Mouse (Mus musculus) induced T-regulatory cell, adult 2 months (primary cell): Measurements from ENCODE around the gene Il1r1.
A peak's percentile ranks its signal among the peaks of the same experiment; 100 is the strongest.

Experiments used
- DNase-seq: peaks from one replicate; pipeline ENCODE4 v3.0.0-alpha.2; 2012; ENCODE audit warnings: low read depth

The Il1r1 gene

DNA sequence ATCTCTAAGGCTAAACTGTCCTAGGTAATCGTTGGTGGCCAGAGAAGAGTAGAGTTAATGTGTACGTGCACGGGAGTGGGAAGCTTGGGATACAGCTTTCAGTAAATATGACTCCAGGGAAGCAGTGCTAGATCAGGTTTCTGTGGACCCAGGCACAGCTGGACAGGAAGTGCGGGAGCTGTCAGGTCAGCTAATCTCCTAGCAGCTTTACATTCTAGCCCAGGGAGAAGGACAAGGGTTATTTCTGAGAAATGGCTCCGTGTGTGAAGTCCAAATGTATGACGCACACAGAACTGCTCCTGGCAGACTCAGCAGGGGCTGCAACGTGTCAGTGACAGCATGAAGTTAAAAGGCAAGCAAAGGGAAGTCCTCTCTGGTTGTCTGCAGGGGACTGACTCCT lies 8.3 kb downstream of the Il1r1 start:
- no peak for DNase-seq

DNA sequence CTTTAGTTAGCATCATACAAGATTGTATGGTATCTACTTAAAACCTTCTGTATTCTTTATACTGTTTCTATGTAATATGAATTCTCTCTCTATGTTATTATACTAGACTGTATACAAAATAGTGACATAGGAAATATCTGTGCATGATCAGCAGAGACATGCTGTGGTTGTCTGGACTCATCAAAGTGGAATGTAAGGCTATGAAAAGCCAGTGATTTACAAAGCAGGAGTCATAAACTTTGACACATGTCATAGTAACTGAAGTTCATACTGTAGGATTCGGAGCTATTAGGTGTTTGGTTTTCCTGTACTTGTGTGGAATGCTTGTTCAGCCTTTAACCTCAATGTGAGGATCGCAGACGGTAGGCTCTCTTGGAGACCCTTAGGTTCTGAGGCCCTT lies 8.7 kb downstream of the Il1r1 start:
- DNase-seq: no peak

DNA sequence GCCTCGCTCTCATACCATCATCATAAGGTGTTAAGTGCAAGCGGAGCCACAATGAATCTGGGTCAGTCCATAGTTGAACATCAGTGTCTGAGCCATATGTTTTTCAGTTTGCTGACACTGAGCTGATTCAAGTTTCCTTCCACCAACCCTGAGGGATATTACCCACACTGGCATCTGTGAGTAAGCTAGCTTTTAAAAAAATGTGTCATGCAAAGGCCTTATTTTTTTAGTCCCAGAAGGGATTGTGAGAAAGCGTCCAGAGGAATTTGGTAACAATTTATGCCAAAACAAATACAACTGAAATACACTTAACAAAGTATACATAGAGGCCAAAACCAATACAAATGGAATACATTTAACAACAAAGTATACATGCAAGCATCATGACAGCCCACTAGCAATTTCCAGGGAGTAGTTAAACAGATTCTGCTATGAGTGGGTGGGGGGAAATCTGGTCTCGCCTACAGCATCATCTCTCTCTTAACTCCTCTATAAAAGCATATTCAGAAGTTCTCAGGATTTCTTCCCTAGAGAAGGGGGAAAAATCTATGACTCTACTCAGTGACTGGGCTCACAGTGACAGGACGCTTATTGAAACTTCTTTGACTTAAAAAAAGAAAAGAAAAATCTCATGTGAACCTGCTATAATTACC lies 10.8 kb downstream of the Il1r1 start:
- DNase-seq: peak; percentile 24

DNA sequence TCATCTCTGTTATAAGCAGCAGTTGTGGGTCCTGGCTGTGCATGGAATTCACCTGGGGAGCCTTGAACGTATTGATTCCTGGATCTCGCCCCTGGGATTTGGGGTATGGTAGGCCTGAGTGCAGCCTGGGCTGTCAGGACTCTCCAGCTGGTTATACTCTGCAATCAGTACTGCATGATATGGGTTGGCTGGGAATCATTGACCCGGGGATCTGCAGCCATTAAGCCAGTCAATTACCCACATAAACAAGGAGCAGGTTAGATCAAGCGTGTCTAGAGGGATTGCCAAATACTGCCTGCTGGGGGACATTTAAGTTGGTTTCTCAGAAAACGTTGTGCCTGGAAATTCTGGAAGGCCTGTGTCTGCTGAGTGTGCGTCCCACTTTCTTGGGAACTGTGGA lies 11.8 kb downstream of the Il1r1 start:
- DNase-seq: no peak

DNA sequence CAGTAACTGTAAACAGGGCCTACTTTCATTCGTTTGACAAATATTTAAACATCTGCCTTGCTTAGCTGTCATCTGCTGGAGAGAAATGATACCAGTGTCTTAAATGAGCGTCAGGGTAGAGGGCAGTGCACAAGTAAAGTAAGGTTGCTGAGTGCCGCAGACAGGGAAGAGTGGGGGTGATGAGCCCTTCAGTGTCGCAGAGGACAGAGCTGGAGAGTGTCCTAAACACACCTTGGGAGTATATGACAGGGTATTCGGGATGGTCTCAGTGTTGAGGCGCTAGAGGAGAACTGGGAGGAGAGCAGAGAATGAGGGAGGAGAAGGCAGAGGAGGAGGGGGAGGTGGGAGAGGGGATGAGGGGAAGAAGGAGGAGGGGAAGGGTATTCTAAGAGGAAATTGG lies 12.2 kb downstream of the Il1r1 start:
- DNase-seq: no peak

DNA sequence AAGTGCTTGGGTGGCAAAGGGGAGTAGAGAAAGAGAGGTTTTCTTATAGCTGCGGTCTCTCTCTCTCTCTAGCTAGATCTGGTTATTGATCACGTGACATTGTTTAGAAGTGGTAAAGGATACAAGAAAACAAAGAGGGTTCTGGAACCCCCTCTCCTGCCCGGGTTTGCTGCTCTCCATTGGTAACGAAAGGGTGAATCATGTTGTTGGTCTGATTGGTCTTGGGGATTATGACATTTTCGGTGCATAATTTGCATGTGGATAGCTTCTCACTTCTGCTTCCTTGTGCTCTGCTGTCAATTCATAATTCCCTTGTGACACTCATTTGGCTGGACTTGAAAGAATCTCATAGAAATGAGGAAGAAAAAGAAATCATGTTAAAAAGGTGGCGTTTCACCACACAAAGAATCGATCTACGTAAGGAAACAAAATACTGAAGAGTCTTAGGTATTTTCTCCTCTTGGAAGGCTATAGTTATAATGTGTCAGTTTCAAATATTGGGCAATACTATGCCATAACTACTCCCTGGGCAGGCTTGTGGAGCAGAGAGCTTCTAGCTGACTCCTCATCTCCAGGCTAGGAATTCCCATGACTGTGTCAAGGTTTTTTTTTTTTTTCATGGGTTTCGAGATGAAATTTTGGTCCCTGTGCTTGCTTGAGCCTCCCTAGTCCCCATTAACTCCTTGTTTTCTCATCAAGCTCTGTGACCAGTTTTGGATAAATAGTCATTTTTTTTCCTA lies 15.6 kb downstream of the Il1r1 start:
- DNase-seq: no peak

DNA sequence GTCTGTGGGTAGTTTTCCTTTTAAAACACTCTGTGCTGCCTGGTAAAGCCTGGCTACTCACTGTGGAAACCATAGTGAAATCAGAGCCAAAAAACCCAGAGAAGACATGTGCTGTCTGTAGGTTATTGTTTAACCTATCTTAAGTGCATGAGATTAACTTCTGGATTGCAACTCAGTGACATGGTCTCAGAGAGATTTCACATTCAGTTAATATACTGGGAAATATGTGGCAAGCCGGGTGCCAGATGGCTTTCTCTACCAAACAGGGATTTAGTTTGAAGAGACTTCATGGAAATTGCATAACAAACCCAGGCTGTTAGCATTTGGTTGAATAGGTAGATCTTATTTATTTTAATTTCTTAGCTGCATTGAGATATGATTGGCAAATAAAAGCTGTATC lies 17.8 kb downstream of the Il1r1 start:
- DNase-seq: no peak

DNA sequence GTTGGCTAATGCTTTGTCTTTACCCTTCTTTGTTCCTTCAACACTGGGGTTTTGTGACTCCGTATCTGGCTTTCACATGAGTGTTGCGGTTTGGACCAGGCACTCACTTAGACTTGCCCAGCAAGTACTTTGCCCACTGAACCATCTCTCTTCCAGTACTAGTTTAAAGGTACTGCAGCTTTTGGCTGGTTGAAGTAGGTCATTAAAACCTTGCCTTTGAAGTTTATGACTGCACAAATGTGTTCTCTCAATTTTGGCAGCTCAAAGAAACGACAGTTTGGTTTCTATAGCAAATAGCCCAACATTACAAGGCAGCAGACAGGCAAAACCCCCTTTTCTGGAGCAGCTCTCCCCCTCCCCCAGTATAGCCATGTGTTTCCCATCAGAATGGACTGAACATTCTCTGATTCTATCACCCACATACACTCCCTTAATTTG lies 18.7 kb downstream of the Il1r1 start:
- DNase-seq: no peak

DNA sequence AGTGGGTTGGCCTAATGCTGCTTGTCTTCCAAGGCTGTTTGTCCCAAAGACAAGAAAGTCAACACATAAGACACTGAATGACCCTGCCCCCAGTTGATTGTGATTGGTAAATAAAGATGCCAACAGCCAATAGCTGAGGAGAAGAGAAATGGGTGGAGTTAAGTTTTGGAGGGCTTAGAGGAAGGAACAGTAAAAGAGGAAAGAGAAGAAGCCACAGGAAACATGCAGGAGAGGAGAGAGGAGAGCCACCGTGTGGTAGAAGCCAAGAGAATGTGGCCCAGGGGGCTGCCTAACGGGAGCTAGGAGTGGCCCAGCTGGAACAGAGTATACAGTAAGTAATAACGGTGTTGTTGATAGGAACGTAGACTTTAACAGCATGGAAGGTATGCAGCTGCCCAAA lies 25.5 kb downstream of the Il1r1 start:
- no peak for DNase-seq

DNA sequence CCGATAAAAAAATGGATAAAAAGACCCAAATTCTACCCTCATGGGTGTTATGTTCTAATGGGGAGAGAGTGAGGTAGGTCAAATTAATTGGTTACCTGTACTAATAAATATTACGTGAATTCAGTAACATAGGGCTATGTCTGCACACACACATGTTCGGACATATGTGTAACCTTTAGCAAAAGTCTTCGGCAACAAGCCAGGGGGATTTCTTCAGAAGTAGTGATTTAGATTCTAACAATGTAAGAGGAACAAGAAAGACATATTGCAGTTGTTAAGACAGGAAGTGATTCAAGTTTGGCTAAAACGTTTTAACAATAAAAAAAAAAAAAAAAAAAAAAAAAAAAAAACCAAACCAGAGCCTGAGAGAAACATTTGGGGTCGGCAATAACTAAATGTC lies 27.6 kb downstream of the Il1r1 start:
- no peak for DNase-seq

DNA sequence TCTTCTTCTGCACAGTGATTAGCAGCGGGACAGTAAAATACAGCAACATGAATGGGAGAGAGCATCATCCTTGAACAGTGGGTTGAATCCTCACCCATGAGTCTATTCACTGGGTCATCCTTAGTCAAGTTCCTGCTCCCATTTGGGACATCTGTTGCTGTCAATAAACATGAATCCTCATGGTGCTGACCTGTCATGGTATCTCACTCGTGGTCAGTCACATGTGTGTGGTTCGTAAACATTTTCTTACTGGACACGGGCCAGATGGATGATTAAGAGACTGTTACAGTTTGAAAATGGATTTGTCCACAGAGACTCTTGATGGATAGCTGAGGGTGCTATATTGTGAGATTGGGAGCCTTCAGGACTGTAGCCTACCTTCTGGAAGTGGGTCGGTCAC lies 29.1 kb downstream of the Il1r1 start:
- DNase-seq: no peak

DNA sequence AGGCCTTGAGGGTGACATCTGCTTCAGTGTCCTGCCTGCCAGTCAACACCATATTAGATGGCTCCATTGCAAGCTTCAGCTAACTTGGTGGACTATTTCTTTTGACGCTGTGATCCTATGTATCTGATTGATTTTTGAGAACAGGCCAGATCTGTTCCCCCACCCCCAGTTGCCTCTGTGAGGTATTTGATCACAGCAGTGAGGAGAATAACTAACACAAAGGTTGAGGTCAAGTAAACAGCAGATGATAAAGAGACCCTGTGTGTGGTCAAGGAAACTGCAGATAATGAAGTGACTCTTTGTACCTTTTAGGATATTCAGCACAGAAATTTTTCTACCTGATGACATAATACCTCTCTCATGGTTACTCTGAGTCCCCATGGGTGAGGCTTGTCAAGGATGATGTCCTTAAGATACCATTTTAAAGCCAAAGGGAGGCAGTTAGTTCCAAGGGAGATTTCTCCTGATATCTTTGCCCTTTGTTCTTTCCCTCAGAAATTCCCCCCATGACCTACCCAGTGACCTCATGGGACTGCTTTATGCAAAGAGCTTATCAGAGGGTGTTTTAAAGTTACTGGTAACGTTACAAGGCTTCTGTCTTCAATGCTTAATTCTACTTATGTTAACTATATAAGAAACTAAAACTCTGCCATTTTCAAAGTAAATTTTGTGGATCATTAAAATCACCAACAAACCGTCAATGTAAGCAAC lies 29.6 kb downstream of the Il1r1 start:
- DNase-seq: no peak

DNA sequence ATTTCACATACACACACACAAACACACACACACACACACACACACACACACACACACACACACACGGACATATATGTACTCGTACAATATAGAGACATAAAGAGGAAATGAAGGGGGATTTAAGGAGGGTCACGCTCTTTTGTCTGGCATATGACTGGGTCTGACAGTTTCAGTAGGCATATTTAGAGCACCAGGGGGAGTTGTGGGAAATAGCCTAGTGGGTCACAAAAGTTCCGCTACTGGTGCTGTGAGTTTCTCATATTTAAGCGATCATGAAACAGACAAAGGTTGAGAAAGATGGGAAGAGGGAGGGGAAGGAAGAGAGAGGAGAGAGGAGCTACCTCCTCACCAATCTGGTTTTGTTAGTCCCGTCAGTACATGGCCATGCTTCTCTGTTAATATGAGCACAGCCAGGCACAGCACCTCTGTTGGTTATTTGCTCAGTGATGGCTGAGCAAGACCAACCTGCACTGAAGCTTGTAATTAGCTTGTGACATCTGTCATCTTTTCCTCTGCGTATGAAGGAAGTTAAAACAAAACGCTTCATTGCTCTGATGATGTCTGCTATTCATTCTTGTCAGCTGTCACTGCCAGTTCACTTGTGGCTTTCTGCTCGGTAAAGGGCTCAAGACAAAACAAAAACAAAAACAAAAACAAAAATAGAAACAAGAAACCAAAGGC lies 37.7 kb downstream of the Il1r1 start:
- DNase-seq: peak; percentile 34

DNA sequence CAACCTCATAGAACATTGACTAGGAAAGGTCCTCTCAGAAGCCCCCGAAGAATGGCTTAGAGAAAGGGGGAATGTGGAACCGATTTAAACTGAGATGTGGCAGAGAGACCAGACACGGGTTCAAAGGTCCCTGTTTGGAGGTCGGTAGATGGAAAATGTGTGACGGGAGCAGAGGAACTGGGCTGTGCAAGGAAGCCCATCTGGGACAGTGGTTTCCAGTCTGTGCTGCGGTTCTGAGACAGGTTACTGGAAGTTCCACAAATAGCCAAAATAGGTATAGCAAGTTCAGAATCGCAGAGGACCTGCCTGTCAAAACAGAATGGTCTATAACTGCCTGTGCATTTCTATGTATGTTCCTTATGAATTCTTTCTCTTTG lies 38.2 kb downstream of the Il1r1 start:
- peak; percentile 36 for DNase-seq

DNA sequence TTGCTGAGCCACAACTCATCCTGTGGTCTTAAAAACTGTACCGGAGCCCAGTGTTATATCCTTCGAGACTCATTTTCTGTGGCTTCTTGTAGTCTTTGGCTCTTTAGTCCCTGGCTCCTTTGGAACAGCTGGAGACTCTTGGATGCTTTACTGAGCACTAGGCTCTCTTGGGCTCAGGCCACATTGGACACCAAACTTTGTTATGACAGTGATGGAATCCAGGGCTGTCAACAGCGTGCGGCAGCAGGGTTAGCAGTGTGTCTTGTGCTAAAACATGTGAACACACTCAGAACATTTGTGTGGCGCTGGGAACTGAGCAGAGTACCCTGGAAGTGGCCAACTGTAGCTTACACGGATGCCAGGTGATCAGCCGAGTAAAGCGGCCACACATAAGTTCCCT lies 38.8 kb downstream of the Il1r1 start:
- no peak for DNase-seq

DNA sequence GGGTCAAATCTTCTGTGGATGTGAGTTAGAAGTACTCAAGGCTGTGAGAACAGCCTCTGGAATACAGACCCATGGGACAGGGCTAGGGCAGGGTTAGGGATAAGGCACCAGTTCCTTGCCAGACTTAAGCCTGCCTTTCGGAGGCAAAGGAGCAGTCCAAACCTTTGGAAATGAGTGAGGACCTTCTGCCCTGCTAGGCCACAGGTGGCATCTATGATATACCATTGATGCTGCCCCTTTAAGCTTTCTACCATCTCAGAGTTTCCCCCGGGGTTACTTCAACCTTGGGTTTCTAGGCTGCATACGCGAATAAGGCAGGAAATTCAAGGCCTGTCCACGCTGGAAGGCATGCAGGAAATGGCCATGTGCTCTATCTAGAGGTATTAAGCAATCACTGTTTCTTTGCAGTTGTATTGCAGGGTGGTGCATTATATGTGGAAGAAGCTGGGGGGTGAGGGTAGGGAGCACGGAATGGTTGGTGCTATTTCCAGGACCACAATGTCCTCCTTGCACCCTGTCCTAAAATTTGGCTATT lies 40.5 kb downstream of the Il1r1 start:
- no peak for DNase-seq

DNA sequence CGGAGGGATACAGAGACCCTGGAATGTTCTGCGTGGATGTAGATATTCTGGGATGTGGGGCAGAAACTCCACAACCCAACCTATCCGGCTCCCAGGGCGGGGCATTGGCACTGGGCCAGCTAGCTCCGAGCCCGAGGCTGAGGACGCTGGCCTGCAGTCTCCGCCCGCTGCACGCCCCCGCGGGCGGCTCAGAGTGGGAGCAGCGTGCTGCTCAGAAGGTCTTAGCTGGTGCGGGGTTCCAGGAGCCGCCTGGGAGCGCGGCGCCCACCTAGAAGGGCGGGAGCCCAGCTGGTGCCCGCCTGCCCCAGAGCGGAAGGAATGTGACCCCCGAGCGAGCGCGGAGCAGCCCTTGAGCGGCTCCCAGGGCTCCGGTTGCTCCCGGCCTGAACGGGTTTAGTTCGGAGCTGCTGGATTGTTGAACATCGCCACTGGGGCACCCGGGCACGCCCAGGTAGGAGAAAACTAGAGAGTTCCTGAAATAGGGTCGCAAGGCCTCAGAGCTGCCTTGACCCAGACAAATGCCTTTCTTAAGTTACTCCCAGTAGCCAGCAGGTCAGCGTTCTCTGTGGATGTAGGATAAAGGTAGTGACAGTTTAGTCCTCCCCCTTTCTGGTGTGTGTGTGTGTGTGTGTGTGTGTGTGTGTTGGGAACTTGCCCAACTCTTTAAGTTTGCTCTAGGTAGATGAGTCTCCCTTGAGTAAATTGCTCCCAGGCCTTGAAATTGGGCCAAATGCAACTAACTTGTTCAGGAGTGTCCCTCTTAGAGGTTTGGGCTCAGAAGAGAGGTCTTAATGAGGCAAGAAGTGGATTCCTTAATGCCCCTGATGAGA lies 41.8 kb downstream of the Il1r1 start:
- no peak for DNase-seq

DNA sequence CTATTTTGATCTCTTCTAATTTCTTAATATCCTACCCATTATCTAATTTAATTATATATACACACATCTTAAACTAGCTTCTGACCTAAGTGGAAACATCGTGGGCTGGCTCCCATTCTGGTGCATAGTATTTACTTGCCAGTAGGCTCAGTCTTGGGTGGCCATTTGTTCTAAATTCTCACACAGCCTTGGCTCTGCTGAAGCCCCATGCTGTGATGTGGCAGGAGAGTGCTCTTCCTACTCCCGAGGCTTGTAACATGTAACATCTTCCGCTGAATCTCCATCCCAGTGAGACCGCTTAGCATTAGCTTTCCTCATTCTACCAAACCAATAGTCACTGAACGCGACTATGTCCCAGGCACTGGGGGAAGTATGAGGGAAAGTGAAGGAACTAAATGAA lies 43.0 kb downstream of the Il1r1 start:
- DNase-seq: no peak

DNA sequence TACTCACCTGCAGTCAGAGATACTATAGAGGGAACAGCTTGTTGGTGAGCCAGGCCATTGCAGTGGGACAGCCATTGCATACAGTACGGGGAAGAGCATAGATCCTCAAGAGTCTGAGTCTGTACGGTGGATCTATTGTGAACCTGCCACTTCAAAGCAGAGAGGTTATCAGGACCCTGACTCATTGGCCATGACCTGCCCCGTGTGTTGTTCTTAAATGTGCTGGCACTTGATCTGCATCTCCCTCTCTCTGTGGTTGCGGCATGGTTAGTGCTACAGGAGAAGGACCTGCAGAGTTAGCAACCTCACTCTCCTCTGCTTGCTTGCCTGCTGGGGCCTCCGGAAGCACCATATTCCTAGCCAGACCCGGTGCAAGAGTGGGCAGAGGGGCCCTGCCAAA lies 43.7 kb downstream of the Il1r1 start:
- peak; percentile 34 for DNase-seq

DNA sequence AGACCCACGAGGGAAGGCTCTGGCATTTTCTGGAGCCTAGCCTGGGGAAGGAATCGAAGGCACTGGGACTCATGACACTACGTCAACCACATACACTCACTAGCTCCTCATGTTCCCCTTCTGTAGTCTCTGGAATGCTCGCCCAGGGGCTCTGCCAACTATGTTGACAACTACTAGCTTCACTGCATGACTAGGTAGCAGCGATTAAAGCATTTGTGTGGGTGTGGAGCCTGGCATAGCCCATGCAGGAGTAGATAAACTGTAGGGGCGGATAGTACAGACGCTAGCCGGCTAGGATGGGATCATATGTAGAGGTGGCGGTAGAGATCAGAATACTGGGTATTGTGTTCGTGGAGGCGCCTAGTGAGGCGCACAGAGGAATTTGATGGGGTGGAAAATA lies 45.5 kb downstream of the Il1r1 start:
- DNase-seq: no peak

DNA sequence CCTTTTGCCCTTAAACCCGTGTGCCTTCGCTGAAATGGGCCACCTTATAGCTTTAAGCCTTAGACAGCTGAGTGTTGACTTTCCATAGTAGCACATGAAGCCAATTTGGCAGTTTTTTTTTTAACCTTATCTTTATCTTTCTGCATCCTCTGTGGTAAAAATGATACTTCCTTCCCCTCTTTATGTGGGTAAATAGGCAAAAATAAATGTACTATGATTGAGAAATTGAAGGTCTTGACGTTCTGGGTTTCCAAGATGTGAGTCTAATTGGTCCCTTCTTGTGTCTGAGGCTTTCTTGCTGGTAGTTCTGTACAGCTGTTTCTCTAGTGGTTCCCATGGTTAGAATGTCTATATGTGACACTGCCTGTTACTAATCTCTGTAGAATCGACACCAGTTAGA lies 46.2 kb downstream of the Il1r1 start:
- DNase-seq: peak; percentile 69
